Mouse (Mus musculus) A20 (cell line): ENCODE measurements around the gene Tceal6.
"Not testable (repeated sequence)": the region's sequence is repeated elsewhere in the genome, so short reads cannot be mapped to it uniquely, and the experiment has no call there.

Experiments
- DNase-seq: peaks from one replicate; pipeline ENCODE4 v3.0.0-alpha.2; 2011; ENCODE audit warnings: low read depth, low spot score

Gene Tceal6

GRCm38 (mm10) chrX:135210436-135211221 lies at the start of gene Tceal6:
Gene Tceal6, minus strand, starts transcription at chrX:135210687.
- no peak for DNase-seq

GRCm38 (mm10) chrX:135209773-135210435 lies 583 bp downstream of the Tceal6 start:
- not testable (repeated sequence) for DNase-seq

GRCm38 (mm10) chrX:135189924-135190323 lies 20.6 kb downstream of the Tceal6 start:
- DNase-seq, result not testable (repeated sequence)

GRCm38 (mm10) chrX:135188661-135189060 lies 21.8 kb downstream of the Tceal6 start:
- DNase-seq, result not testable (repeated sequence)

GRCm38 (mm10) chrX:135177532-135177931 lies 33.0 kb downstream of the Tceal6 start, which contains the start of gene Gm15023:
Gene Gm15023, minus strand, starts transcription at chrX:135177632.
- not testable (repeated sequence) for DNase-seq
